Mouse (Mus musculus) C2C12 (cell line): ENCODE data around the gene Rgs14. TPM values are rescaled to one million over a fixed set of nuclear protein-coding genes. Genes with fewer than 3 reads are reported as not detected.

Experiments
- H3K27me3 ChIP-seq: one replicate; pipeline ENCODE4 v1.6.1; 2011; ENCODE audit not compliant: control insufficient read depth, insufficient read depth, insufficient read length
- H3K36me3 ChIP-seq: one replicate; pipeline ENCODE4 v1.6.1; 2011; ENCODE audit not compliant: control insufficient read depth, insufficient read depth
- H3K4me3 ChIP-seq: one replicate; pipeline ENCODE4 v1.5.1; 2011; ENCODE audit warnings: mild to moderate bottlenecking, control low read depth; ENCODE audit not compliant: poor library complexity, insufficient read depth, severe bottlenecking
- H3K79me2 ChIP-seq: one replicate; pipeline ENCODE4 v1.6.1; 2011; ENCODE audit not compliant: control insufficient read depth, insufficient read depth
- H3K79me3 ChIP-seq: one replicate; pipeline ENCODE4 v1.6.1; 2011; ENCODE audit warnings: low read depth, control low read depth
- H3ac ChIP-seq: one replicate; pipeline ENCODE3; 2011; ENCODE audit warnings: low read depth; ENCODE audit not compliant: control insufficient read depth, insufficient read length
- CEBPB ChIP-seq: IDR thresholded peaks from one replicate; pipeline ENCODE4 v1.6.1; 2011; ENCODE audit warnings: low read depth, mild to moderate bottlenecking, control low read depth, moderate library complexity
- CTCF ChIP-seq: IDR thresholded peaks from one replicate; pipeline ENCODE4 v1.5.1; 2011; ENCODE audit not compliant: control insufficient read depth, insufficient read depth, insufficient read length
- FOSL1 ChIP-seq: IDR thresholded peaks from one replicate; pipeline ENCODE4 v1.8.0; 2011; ENCODE audit warnings: mild to moderate bottlenecking, low read length; ENCODE audit not compliant: poor library complexity, insufficient read depth, severe bottlenecking
- MAX ChIP-seq: IDR thresholded peaks from one replicate; pipeline ENCODE4 v1.6.1; 2011; ENCODE audit warnings: mild to moderate bottlenecking, control low read depth
- MYOD1 ChIP-seq: IDR thresholded peaks from one replicate; pipeline ENCODE4 v1.6.1; 2011; ENCODE audit warnings: low read depth; ENCODE audit not compliant: control insufficient read depth, insufficient read length
- MYOG ChIP-seq: IDR thresholded peaks from one replicate; pipeline ENCODE4 v1.6.1; 2011; ENCODE audit not compliant: control insufficient read depth, insufficient read length; ENCODE audit errors: extremely low read depth
- USF1 ChIP-seq: IDR thresholded peaks from one replicate; pipeline ENCODE4 v1.6.1; 2011; ENCODE audit warnings: low read depth, mild to moderate bottlenecking, control low read depth, moderate library complexity
- polyA plus RNA-seq: library from polyadenylated mRNA; unstranded; fragments of >200 nt; fragmentation: generic; extraction: Trizol; gene quantifications from one replicate; pipeline ENCODE4 v1.2.1, GENCODE M21; 2012; ENCODE audit warnings: missing spikeins

Gene Rgs14
- polyA plus RNA-seq, 1 experiment: 0.08 TPM

DNA sequence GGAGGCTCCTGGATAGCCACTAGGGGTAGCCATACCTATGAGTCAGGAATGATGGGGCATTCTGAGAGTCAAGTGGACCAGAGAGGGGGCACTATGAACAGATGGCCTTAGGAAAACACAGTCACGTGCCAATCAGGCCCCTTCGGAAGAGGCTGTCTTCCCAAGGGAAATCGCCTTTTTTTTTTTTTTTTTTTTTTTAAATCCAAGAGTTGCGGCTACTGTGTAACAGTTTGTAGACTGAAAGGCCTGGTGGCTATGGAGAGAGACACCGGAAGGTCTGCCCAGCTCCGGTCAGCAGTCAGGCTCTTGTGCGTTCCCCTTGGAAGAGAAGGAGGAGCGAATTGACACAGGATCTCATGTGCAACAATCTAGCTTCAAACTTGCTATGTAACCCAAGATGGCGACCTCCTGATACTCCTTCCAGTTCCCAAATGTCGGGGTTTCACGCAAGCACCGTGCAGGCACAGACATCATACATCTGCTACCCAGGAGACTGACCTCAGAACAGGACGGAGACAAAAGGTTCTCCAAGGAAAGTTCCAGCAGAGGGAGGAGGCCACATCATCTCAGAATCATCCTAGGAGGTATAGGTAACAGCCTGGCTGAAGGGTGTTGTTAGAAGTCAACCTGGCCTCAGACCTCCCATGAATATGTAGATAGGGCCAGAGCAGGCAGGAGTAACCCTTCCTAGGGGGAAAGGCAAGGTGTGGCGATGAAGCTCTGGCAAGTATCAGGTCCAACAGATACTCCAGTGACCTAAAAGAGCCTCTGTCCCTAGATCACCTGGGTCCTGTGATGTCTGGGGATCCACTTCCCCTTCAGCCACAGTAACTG is 38.7 kb upstream of the Rgs14 start:
- Histone ChIP-seq H3K4me3 (peak overlapping the region; percentile 46), H3K36me3 (peaks cover 5% of the 10 kb centered on the region), H3K79me2 (peaks cover 16% of the 10 kb centered on the region), H3K79me3 (peaks cover 5% of the 10 kb centered on the region), H3K27me3 (no peaks in the 10 kb centered on the region), H3ac (no peak overlapping the region)
- TF ChIP-seq MAX (no peak), CTCF (peak; percentile 26), USF1 (peak; percentile 92), CEBPB (no peak), MYOD1 (peak; percentile 53), MYOG (no peak), FOSL1 (no peak)

DNA sequence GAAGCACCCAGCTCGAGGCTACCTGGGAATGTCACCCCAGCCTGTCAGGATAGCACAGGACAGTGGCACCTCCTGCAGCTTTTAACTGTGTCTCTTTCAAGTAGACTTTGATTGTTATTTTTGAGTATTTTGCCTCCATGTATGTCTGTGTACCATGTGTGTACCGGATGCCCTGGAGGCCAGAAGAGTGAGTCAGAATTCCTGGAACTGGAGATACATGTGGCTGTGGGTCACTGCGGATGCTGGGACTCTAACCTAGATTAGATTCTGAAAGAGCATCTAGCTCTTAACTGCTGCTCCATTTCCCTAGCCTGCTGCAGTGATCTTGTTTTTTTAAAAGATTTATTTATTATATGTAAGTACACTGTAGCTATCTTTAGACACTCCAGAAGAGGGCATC is 37.2 kb upstream of the Rgs14 start:
- Histone ChIP-seq H3K4me3 (no peak overlapping the region), H3K27me3 (no peaks in the 10 kb centered on the region), H3ac (no peak overlapping the region), H3K79me2 (peaks cover 16% of the 10 kb centered on the region), H3K79me3 (peaks cover 2% of the 10 kb centered on the region), H3K36me3 (no peaks in the 10 kb centered on the region)
- TF ChIP-seq CEBPB (no peak), CTCF (no peak), USF1 (no peak), FOSL1 (no peak), MYOG (no peak), MAX (no peak), MYOD1 (no peak)

DNA sequence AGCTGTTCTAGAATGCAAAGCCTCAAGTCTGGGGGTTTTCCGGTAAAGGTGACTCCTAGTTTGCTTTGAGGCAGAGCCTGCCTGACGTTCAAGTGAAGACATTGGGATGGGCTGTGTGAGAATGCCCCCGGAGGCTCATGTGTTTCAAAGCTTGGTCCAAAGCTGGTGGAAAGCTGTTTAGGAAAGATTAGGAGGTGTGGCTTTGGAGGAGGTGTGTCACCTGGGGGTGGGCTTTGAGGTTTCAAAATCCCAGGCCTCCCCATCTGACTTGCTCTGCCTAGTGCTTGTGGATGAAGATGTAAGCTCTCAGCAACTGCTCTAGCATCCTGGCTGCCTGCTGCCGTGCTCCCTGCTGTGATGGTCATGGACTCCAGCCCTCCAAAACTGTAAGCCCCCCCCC is 33.8 kb upstream of the Rgs14 start:
- no peaks in the 10 kb centered on the region for H3K36me3 ChIP-seq
- no peaks in the 10 kb centered on the region for H3K79me2 ChIP-seq
- no peaks in the 10 kb centered on the region for H3K79me3 ChIP-seq
- no peaks in the 10 kb centered on the region for H3K27me3 ChIP-seq
- no peak overlapping the region for H3K4me3 ChIP-seq
- H3ac ChIP-seq: no peak overlapping the region
- no peak for TF ChIP-seq CTCF
- no peak for TF ChIP-seq CEBPB
- TF ChIP-seq USF1: no peak
- no peak for TF ChIP-seq MYOG
- TF ChIP-seq FOSL1: no peak
- TF ChIP-seq MAX: no peak
- no peak for TF ChIP-seq MYOD1

DNA sequence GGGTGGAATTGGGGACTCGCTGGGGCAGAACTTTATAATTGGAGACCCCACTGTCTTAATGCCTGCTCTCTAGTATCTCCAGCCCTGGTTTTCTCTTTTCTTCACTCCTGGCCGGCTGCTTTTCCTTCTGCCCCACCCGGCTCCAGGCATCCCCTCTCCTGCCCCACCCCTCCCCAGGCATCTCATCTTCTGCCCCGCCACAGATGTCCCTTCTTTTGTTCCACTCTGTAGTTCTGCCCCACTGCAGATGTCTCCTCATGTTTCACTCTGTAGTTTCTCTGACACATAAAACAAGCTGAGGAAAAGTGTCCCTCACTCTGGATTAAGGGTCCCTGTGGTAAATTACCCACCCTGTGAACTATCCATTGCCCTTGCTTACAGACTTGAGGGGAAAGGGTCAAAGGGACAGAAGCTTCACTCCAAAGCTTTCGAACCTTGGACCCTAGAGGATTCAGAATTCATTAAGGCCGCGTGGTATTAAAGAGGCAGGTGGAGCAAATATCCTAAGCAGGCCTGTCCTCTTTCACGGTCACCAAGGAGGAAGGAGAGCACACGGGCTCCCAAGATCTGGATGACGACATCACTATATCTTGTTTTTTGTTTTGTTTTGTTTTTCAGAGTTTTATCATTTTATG is 32.1 kb upstream of the Rgs14 start:
- Histone ChIP-seq H3K36me3 (no peaks in the 10 kb centered on the region), H3K4me3 (no peak overlapping the region), H3ac (no peak overlapping the region), H3K27me3 (no peaks in the 10 kb centered on the region), H3K79me2 (no peaks in the 10 kb centered on the region), H3K79me3 (no peaks in the 10 kb centered on the region)
- no peak for TF ChIP-seq USF1
- TF ChIP-seq MAX: no peak
- TF ChIP-seq MYOG: no peak
- TF ChIP-seq CTCF: no peak
- TF ChIP-seq CEBPB: no peak
- TF ChIP-seq MYOD1: no peak
- TF ChIP-seq FOSL1: no peak

DNA sequence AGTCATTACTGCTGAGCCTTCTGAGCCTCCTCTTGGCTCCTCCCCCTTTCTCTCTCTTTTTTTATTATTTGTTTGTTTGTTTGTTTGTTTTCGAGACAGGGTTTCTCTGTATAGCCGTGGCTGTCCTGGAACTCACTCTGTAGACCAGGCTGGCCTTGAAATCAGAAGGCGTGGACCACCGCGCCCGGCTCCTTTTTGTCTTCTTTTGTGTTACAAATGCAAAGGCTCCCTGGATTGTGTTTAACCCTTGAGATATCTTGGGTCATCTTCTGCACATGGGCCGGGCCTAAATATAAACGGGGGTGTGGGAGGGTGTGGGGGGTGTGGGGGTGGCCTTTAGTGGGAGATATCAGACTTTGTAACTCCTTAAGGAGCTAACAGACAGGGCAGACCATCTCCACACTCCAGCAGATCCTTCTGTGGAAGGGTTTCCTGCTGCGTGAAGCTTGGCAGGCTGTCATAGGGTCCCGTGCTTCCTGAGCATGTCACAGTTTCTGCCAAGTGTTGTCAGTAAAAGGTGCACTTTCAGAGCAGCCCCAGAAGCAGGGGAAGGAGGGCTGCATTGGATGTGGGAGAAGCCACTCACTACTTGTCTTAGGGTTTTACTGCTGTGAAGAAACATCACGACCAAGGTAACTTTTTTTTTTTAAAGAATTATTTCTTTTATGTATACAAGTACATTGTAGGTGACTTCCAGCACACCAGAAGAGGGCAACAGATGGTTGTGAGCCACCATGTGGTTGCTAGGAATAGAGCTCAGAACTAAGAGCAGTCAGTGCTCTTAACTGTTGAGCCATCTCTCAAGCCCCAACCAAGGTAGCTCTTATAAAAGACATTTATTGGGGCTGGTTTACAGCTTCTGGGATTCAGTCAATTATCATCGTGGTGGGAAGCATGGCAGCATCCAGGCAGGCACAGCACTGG is 31.1 kb upstream of the Rgs14 start:
- Histone ChIP-seq H3K79me3 (no peaks in the 10 kb centered on the region), H3ac (no peak overlapping the region)
- no peak for TF ChIP-seq USF1
- TF ChIP-seq CTCF: no peak
- no peak for TF ChIP-seq MAX
- TF ChIP-seq CEBPB: no peak
- no peak for TF ChIP-seq MYOG
- TF ChIP-seq FOSL1: no peak
- no peak for TF ChIP-seq MYOD1

More for the DNA sequence above, 31.1 kb upstream of the Rgs14 start:
- Histone ChIP-seq H3K4me3 (no peak overlapping the region), H3K36me3 (no peaks in the 10 kb centered on the region), H3K79me2 (no peaks in the 10 kb centered on the region), H3K27me3 (no peaks in the 10 kb centered on the region)
